Mouse (Mus musculus): Measurements from ENCODE around the gene Necab3. TPM values are rescaled to one million over a fixed set of nuclear protein-coding genes. Genes with fewer than 3 reads are reported as not detected.

Necab3 gene
- polyA plus RNA-seq, 1 experiment: 77.2 TPM

GRCm38 (mm10) chr2:154521449-154521848 lies 37.2 kb downstream of the Necab3 start:
- no peaks in the 10 kb centered on the region for H3K27me3 ChIP-seq (ENCODE audit: control insufficient read depth, insufficient read depth, low read length)
- H3K4me3 ChIP-seq (replicated peaks; ENCODE audit: insufficient read depth, low read depth, low read length): no peak overlapping the region
- no peaks in the 10 kb centered on the region for H3K4me1 ChIP-seq (ENCODE audit: control insufficient read depth, insufficient read depth, low read length)
- DNase-seq: no peak
- TF ChIP-seq CTCF (IDR thresholded peaks at IDR 0.05; ENCODE audit: borderline replicate concordance, insufficient read depth, low read depth, low read length) (no peak), POLR2A (IDR thresholded peaks at IDR 0.05; ENCODE audit: borderline replicate concordance, insufficient read depth, low read length) (no peak)
- H3K27ac ChIP-seq (ENCODE audit: insufficient read depth, low read length): no peak overlapping the region

- 94% methylated on average over 5 of the region's 5 CpGs for WGBS
These were observed 41.3 kb downstream of the Necab3 start for GRCm38 (mm10) chr2:154517424-154517823.

DNA sequence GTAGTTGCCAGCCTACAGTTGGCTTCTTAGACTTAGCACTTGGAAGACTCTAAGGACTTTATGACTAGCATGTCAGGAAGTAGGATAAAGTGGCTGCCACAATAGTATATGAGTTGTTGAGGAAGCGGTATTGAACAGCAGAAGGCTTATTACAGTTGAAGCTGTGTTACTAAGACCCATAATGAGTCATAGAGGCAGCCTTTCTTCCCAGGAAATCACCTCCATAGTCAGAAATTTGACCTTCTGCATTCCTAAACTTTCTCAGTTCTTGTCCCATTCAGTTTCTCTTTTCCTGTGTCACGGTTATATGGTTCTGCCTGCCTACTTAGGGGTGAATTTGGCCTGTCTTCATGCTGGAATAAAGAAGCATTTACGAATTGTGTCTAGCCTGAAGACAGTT lies 41.7 kb downstream of the Necab3 start:
- WGBS: 88% methylated on average over 3 of the region's 3 CpGs
- no peaks in the 10 kb centered on the region for H3K27me3 ChIP-seq (ENCODE audit: control insufficient read depth, insufficient read depth, low read length)
- TF ChIP-seq CTCF (IDR thresholded peaks at IDR 0.05; ENCODE audit: borderline replicate concordance, insufficient read depth, low read depth, low read length) (no peak), POLR2A (IDR thresholded peaks at IDR 0.05; ENCODE audit: borderline replicate concordance, insufficient read depth, low read length) (no peak)
- no peak overlapping the region for H3K27ac ChIP-seq (ENCODE audit: insufficient read depth, low read length)
- no peaks in the 10 kb centered on the region; the same call in 1 of the 2 replicates for H3K4me1 ChIP-seq (ENCODE audit: control insufficient read depth, insufficient read depth, low read length)
- H3K4me3 ChIP-seq (replicated peaks; ENCODE audit: insufficient read depth, low read depth, low read length): no peak overlapping the region
- no peak for DNase-seq

More at GRCm38 (mm10) chr2:154517424-154517823, 41.3 kb downstream of the Necab3 start:
- Histone ChIP-seq H3K27ac (ENCODE audit: insufficient read depth, low read length) (no peak overlapping the region), H3K4me1 (ENCODE audit: control insufficient read depth, insufficient read depth, low read length) (no peaks in the 10 kb centered on the region; the same call in 1 of the 2 replicates), H3K4me3 (replicated peaks; ENCODE audit: insufficient read depth, low read depth, low read length) (no peak overlapping the region), H3K27me3 (ENCODE audit: control insufficient read depth, insufficient read depth, low read length) (no peaks in the 10 kb centered on the region)
- no peak for DNase-seq
- TF ChIP-seq CTCF (IDR thresholded peaks at IDR 0.05; ENCODE audit: borderline replicate concordance, insufficient read depth, low read depth, low read length) (no peak), POLR2A (IDR thresholded peaks at IDR 0.05; ENCODE audit: borderline replicate concordance, insufficient read depth, low read length) (no peak)

DNA sequence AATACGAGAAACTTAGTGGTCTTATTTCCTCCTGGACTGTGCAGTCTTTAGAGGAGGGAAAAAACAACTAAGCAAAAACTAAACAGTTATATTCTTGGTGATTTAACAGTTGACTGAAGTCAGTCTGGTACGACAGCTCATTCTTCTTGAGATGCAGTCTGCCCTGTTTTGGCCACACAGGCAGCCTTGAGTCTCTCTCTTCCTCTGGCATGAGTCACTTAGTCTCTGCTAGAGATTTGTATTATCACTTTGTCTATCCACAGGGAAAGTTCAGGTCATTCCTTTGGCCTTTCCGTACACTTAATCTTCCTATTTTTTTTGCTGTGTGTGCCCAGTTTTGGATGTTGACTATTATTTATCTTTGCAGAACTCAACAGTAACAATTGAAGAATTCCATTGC lies 48.5 kb downstream of the Necab3 start:
- DNase-seq: no peak
- no peak overlapping the region for H3K27ac ChIP-seq (ENCODE audit: insufficient read depth, low read length)
- WGBS: 96% methylated on average over 3 of the region's 3 CpGs
- H3K4me1 ChIP-seq (ENCODE audit: control insufficient read depth, insufficient read depth, low read length): peaks cover 15% of the 10 kb centered on the region
- TF ChIP-seq POLR2A (IDR thresholded peaks at IDR 0.05; ENCODE audit: borderline replicate concordance, insufficient read depth, low read length) (no peak), CTCF (IDR thresholded peaks at IDR 0.05; ENCODE audit: borderline replicate concordance, insufficient read depth, low read depth, low read length) (no peak)
- H3K27me3 ChIP-seq (ENCODE audit: control insufficient read depth, insufficient read depth, low read length): no peaks in the 10 kb centered on the region
- H3K4me3 ChIP-seq (replicated peaks; ENCODE audit: insufficient read depth, low read depth, low read length): no peak overlapping the region

DNA sequence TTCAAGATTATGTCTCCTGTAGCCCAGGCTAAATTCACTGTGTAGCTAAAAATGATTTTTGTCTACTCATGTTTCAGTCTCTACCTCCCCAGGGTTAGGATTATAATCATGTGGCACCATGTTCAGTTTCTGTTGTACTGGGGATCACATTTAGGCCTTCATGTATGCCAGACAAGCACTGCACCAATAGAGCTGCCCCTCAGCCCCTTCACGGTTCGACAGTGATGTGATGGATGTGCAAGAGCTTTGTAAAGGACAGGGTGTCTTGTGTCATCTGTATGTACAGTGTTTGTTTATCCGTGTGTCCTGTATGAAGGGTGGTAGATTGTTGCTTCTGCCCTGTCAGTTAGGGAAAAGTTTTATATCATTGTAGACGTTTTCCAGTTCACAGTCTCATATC lies 50.2 kb downstream of the Necab3 start:
- Histone ChIP-seq H3K27me3 (ENCODE audit: control insufficient read depth, insufficient read depth, low read length) (no peaks in the 10 kb centered on the region), H3K27ac (ENCODE audit: insufficient read depth, low read length) (no peak overlapping the region), H3K4me1 (ENCODE audit: control insufficient read depth, insufficient read depth, low read length) (peaks cover 15% of the 10 kb centered on the region), H3K4me3 (replicated peaks; ENCODE audit: insufficient read depth, low read depth, low read length) (no peak overlapping the region)
- TF ChIP-seq POLR2A (IDR thresholded peaks at IDR 0.05; ENCODE audit: borderline replicate concordance, insufficient read depth, low read length): no peak
- TF ChIP-seq CTCF (IDR thresholded peaks at IDR 0.05; ENCODE audit: borderline replicate concordance, insufficient read depth, low read depth, low read length): no peak
- DNase-seq: no peak
- WGBS: 89% methylated on average over 4 of the region's 4 CpGs

DNA sequence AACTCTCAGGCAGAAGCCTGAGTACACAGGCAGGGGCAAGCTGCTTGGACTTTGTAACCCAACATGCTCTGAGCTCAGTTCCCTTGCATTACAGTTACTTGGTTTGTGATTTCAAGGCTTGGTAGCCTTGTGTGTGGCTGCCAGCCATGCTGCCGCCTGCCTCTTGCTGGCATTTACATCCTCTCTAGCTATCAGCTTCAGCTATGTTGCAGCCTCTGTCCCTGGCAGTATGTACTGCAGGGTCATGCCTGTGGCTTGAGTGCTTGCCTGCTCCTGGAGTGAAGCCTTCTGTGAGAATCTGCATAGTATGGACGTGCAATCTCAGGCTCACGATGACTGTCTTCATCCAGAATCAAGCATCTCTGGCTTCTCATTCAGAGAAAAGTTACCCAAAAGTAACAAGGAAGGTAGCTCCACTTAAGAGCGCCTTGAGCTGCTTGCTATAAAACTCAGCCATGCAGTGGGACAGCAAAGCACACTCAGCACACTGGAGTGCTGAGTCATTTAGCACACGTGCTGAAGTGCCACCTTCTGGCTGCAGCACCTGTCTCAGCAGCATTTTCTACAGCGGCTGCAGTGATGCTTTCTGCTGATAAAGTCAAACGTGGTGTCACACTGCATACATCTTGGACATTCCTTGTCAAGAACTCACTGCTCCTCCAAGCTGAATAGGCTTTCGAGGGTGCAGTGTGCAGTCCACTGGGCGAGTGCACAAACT lies 51.0 kb downstream of the Necab3 start:
- WGBS: 15% methylated on average over 9 of the region's 9 CpGs
- H3K27me3 ChIP-seq (ENCODE audit: control insufficient read depth, insufficient read depth, low read length): no peaks in the 10 kb centered on the region
- no peak overlapping the region for H3K4me3 ChIP-seq (replicated peaks; ENCODE audit: insufficient read depth, low read depth, low read length)
- peaks cover 15% of the 10 kb centered on the region for H3K4me1 ChIP-seq (ENCODE audit: control insufficient read depth, insufficient read depth, low read length)
- TF ChIP-seq CTCF (IDR thresholded peaks at IDR 0.05; ENCODE audit: borderline replicate concordance, insufficient read depth, low read depth, low read length) (peak; percentile 64), POLR2A (IDR thresholded peaks at IDR 0.05; ENCODE audit: borderline replicate concordance, insufficient read depth, low read length) (no peak)
- DNase-seq: peak; percentile 63 to 70
- H3K27ac ChIP-seq (ENCODE audit: insufficient read depth, low read length): peak overlapping the region; percentile 74

DNA sequence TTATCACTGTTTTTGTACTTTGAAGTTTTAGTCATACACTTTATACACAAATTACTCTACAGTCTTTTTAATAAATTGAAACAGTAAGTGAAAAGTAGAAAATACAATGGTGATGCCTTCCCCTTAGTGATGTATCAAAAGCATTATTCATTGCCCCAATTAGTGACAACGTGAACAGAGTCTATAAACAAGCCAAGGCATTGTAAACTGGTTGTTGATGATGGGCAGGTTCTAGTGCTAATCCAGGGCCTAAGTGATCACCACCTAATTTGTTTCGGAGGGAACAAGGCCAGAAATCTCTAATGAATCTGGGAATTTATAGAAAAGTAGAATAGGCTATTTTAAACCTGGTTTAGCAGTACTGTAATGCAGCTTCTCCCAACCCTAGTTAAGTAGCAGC lies 51.6 kb downstream of the Necab3 start:
- H3K27me3 ChIP-seq (ENCODE audit: control insufficient read depth, insufficient read depth, low read length): no peaks in the 10 kb centered on the region
- TF ChIP-seq CTCF (IDR thresholded peaks at IDR 0.05; ENCODE audit: borderline replicate concordance, insufficient read depth, low read depth, low read length) (no peak), POLR2A (IDR thresholded peaks at IDR 0.05; ENCODE audit: borderline replicate concordance, insufficient read depth, low read length) (no peak)
- no peak for DNase-seq
- peaks cover 15% of the 10 kb centered on the region for H3K4me1 ChIP-seq (ENCODE audit: control insufficient read depth, insufficient read depth, low read length)
- no peak overlapping the region for H3K27ac ChIP-seq (ENCODE audit: insufficient read depth, low read length)
- 59% methylated on average over 2 of the region's 2 CpGs for WGBS
- H3K4me3 ChIP-seq (replicated peaks; ENCODE audit: insufficient read depth, low read depth, low read length): no peak overlapping the region

DNA sequence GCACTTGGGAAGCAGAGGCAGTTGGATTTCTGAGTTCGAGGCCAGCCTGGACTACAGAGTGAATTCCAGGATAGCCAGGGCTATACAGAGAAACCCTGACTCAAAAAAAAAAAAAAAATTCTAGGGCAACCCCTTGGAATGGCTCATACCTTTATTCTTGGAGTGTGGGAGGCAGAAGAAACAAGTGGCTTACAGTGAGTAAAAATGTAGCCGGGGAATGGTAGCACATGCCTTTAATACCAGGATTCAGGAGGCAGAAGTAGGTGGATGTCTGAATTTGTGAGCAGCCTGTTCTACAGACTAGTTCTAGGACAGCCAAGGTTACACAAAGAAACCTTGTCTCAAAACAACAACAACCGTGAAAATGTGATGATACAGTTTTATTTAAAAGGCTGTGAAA lies 57.9 kb downstream of the Necab3 start:
- H3K4me1 ChIP-seq (ENCODE audit: control insufficient read depth, insufficient read depth, low read length): peaks cover 6% of the 10 kb centered on the region
- DNase-seq: no peak
- H3K4me3 ChIP-seq (replicated peaks; ENCODE audit: insufficient read depth, low read depth, low read length): no peak overlapping the region
- no peaks in the 10 kb centered on the region for H3K27me3 ChIP-seq (ENCODE audit: control insufficient read depth, insufficient read depth, low read length)
- TF ChIP-seq CTCF (IDR thresholded peaks at IDR 0.05; ENCODE audit: borderline replicate concordance, insufficient read depth, low read depth, low read length) (no peak), POLR2A (IDR thresholded peaks at IDR 0.05; ENCODE audit: borderline replicate concordance, insufficient read depth, low read length) (no peak)
- no peak overlapping the region for H3K27ac ChIP-seq (ENCODE audit: insufficient read depth, low read length)
- 84% methylated on average over 3 of the region's 3 CpGs for WGBS
